In genomic region chr9:67077658-67078319, GRCm38 (mm10) we compare ENCODE assay signal across 8 mouse cellular contexts. TPM values are rescaled to one million over a fixed set of nuclear protein-coding genes. Genes with fewer than 3 reads are reported as not detected.
A peak's percentile ranks its signal among the peaks of the same experiment; 100 is the strongest.
DNase-seq lines count a peak whose midpoint lies in the region; ATAC-seq and TF ChIP-seq lines count a peak whose summit lies in the region.

No protein-coding gene starts in this region.

- WGBS in forebrain, embryonic 10.5 days = 25% methylated on average over 8 of the region's 8 CpGs
- WGBS in forebrain, postnatal 0 days = 32% methylated on average over 8 of the region's 8 CpGs
- 23% methylated on average over 8 of the region's 8 CpGs for WGBS in intestine, embryonic 16.5 days
- WGBS in liver, embryonic 12.5 days (ENCODE audit: insufficient replicate concordance) = 11% methylated on average over 8 of the region's 8 CpGs
- WGBS in forebrain, embryonic 15.5 days = 27% methylated on average over 8 of the region's 8 CpGs

- no peak overlapping the region for H3K4me2 ChIP-seq in forebrain, postnatal 0 days (ENCODE audit: low read depth)
- peak overlapping the region; percentile 4; the same call in 1 of the 2 replicates for H3K4me2 ChIP-seq in intestine, embryonic 16.5 days (ENCODE audit: low read depth, low read length)
- H3K4me2 ChIP-seq in liver, embryonic 12.5 days = peak overlapping the region; percentile 38
- H3K4me2 ChIP-seq in forebrain, embryonic 15.5 days (replicated peaks) = no peak overlapping the region

- DNase-seq in forebrain, embryonic 10.5 days (ENCODE audit: extremely low spot score, low spot score) = no peak
- no peak for DNase-seq in forebrain, postnatal 0 days
- peak; percentile 29 for DNase-seq in ZHBTc4 (ENCODE audit: low read depth, low spot score)
- no peak for DNase-seq in left cerebral cortex, postnatal 4 days
- no peak for DNase-seq in urinary bladder, postnatal 14 days (ENCODE audit: low spot score)

- H3K9me3 ChIP-seq in forebrain, embryonic 10.5 days = no peaks in the 10 kb centered on the region
- H3K9me3 ChIP-seq in forebrain, postnatal 0 days (ENCODE audit: low read length) = no peaks in the 10 kb centered on the region
- no peaks in the 10 kb centered on the region for H3K9me3 ChIP-seq in intestine, embryonic 16.5 days (ENCODE audit: control insufficient read depth, low read length)
- H3K9me3 ChIP-seq in liver, embryonic 12.5 days (replicated peaks) = no peaks in the 10 kb centered on the region
- no peaks in the 10 kb centered on the region for H3K9me3 ChIP-seq in forebrain, embryonic 15.5 days

- H3K27me3 ChIP-seq in forebrain, embryonic 10.5 days (ENCODE audit: poor library complexity, severe bottlenecking) = no peaks in the 10 kb centered on the region
- H3K27me3 ChIP-seq in forebrain, postnatal 0 days (ENCODE audit: insufficient read depth, low read length) = no peaks in the 10 kb centered on the region
- H3K27me3 ChIP-seq in intestine, embryonic 16.5 days (replicated peaks; ENCODE audit: control insufficient read depth, insufficient read depth, low read length) = no peaks in the 10 kb centered on the region
- no peaks in the 10 kb centered on the region for H3K27me3 ChIP-seq in liver, embryonic 12.5 days (replicated peaks)
- no peaks in the 10 kb centered on the region for H3K27me3 ChIP-seq in forebrain, embryonic 15.5 days

- intact Hi-C loops in left cerebral cortex, postnatal 4 days (cut with DNase I) = no loop called here

- TF ChIP-seq CTCF in forebrain, postnatal 0 days (IDR thresholded peaks at IDR 0.05; ENCODE audit: low read depth) = no peak

- no peak for ATAC-seq in forebrain, postnatal 0 days
- ATAC-seq in intestine, embryonic 16.5 days = peak; percentile 94
- ATAC-seq in liver, embryonic 12.5 days = peak; percentile 94
- no peak for ATAC-seq in forebrain, embryonic 15.5 days (replicated peaks)

- peaks cover 28% of the 10 kb centered on the region for H3K4me1 ChIP-seq in forebrain, embryonic 10.5 days
- no peaks in the 10 kb centered on the region for H3K4me1 ChIP-seq in forebrain, postnatal 0 days (ENCODE audit: insufficient read depth)
- peaks cover 13% of the 10 kb centered on the region for H3K4me1 ChIP-seq in intestine, embryonic 16.5 days (ENCODE audit: control insufficient read depth, insufficient read depth, low read length)
- H3K4me1 ChIP-seq in liver, embryonic 12.5 days = peaks cover 32% of the 10 kb centered on the region
- H3K4me1 ChIP-seq in forebrain, embryonic 15.5 days = 0 out of 2 replicates have a peak, but pooled peaks cover 4% of the 10 kb centered on the region

- no peak overlapping the region for H3K4me3 ChIP-seq in forebrain, embryonic 10.5 days
- no peak overlapping the region for H3K4me3 ChIP-seq in forebrain, postnatal 0 days (ENCODE audit: low read depth, low read length)
- H3K4me3 ChIP-seq in intestine, embryonic 16.5 days (ENCODE audit: low read length) = no peak overlapping the region
- no peak overlapping the region for H3K4me3 ChIP-seq in liver, embryonic 12.5 days
- H3K4me3 ChIP-seq in forebrain, embryonic 15.5 days = no peak overlapping the region

- H3K27ac ChIP-seq in forebrain, embryonic 10.5 days = peak overlapping the region; percentile 51; the same call in 1 of the 2 replicates
- H3K27ac ChIP-seq in forebrain, postnatal 0 days (ENCODE audit: low read depth, low read length) = no peak overlapping the region
- peak overlapping the region; percentile 87 for H3K27ac ChIP-seq in intestine, embryonic 16.5 days (ENCODE audit: low read length)
- H3K27ac ChIP-seq in liver, embryonic 12.5 days = no peak overlapping the region
- no peak overlapping the region for H3K27ac ChIP-seq in forebrain, embryonic 15.5 days (replicated peaks)

- no peaks in the 10 kb centered on the region for H3K36me3 ChIP-seq in forebrain, embryonic 10.5 days (replicated peaks)
- H3K36me3 ChIP-seq in forebrain, postnatal 0 days (ENCODE audit: insufficient read depth) = no peaks in the 10 kb centered on the region
- H3K36me3 ChIP-seq in intestine, embryonic 16.5 days (ENCODE audit: control insufficient read depth, insufficient read depth, low read length) = no peaks in the 10 kb centered on the region
- H3K36me3 ChIP-seq in liver, embryonic 12.5 days = no peaks in the 10 kb centered on the region
- H3K36me3 ChIP-seq in forebrain, embryonic 15.5 days = no peaks in the 10 kb centered on the region

- H3K9ac ChIP-seq in forebrain, postnatal 0 days = no peak overlapping the region
- H3K9ac ChIP-seq in intestine, embryonic 16.5 days (ENCODE audit: low read depth, low read length) = peak overlapping the region; percentile 34; the same call in 1 of the 2 replicates
- no peak overlapping the region for H3K9ac ChIP-seq in liver, embryonic 12.5 days
- no peak overlapping the region for H3K9ac ChIP-seq in forebrain, embryonic 15.5 days (replicated peaks)

RNA-seq across cellular contexts. Expression of gene Tpm1, which starts 28.6 kb away (rescaled TPM):
- 334 and 342 TPM in 2 replicates for polyA plus RNA-seq in forebrain, embryonic 10.5 days (2016; fragmentation: Nextera tagmentation; extraction: Ambion mirVana)
- 131 and 133 TPM in 2 replicates for total RNA-seq in forebrain, postnatal 0 days (2014; rRNA removed)
- polyA plus RNA-seq in forebrain, postnatal 0 days (2015; fragmentation: Nextera tagmentation; extraction: Ambion mirVana) = 120 and 134 TPM in 2 replicates
- 1,080 and 1,114 TPM in 2 replicates for polyA plus RNA-seq in intestine, embryonic 16.5 days (2015; fragmentation: Nextera tagmentation; extraction: Ambion mirVana)
- 214 and 225 TPM in 2 replicates for polyA plus RNA-seq in liver, embryonic 12.5 days (2016; fragmentation: Nextera tagmentation; extraction: Ambion mirVana)
- total RNA-seq in left cerebral cortex, postnatal 4 days (2021) = 100 to 1,000 TPM; 147 to 152 TPM
- 118 and 121 TPM in 2 replicates for polyA plus RNA-seq in forebrain, embryonic 15.5 days (2015; fragmentation: Nextera tagmentation; extraction: Ambion mirVana)

Comparison
In these comparisons a context has a peak if more than half of its experiments do, and no peak if none do; other contexts are left out.
1. H3K27ac ChIP-seq: peak in forebrain, embryonic 10.5 days (single experiment) and intestine, embryonic 16.5 days (single experiment); none in forebrain, postnatal 0 days (single experiment), liver, embryonic 12.5 days (single experiment) and forebrain, embryonic 15.5 days (single experiment).
2. ATAC-seq: peak in intestine, embryonic 16.5 days (single experiment) and liver, embryonic 12.5 days (single experiment); none in forebrain, postnatal 0 days (single experiment) and forebrain, embryonic 15.5 days (single experiment).
3. H3K4me2 ChIP-seq: peak in intestine, embryonic 16.5 days (single experiment) and liver, embryonic 12.5 days (single experiment); none in forebrain, postnatal 0 days (single experiment) and forebrain, embryonic 15.5 days (single experiment).